Mouse (Mus musculus) erythroblast, embryonic 14.5 days (primary cell): ENCODE measurements around the gene Six2. TPM values are rescaled to one million over a fixed set of nuclear protein-coding genes. Genes with fewer than 3 reads are reported as not detected.

Experiments used
- H3K27me3 ChIP-seq: 2 replicates; pipeline ENCODE4 v1.6.1; 2012; ENCODE audit warnings: inconsistent platforms; ENCODE audit not compliant: control insufficient read depth
- H3K36me3 ChIP-seq: 2 replicates; pipeline ENCODE4 v1.6.1; 2012; ENCODE audit warnings: mild to moderate bottlenecking, inconsistent platforms; ENCODE audit not compliant: control insufficient read depth
- H3K4me1 ChIP-seq: 2 replicates; pipeline ENCODE4 v1.6.1; 2012; ENCODE audit warnings: inconsistent platforms; ENCODE audit not compliant: control insufficient read depth
- H3K4me3 ChIP-seq: replicated peaks from 2 replicates; pipeline ENCODE3; 2012; ENCODE audit warnings: moderate library complexity, mild to moderate bottlenecking, inconsistent platforms
- H3K9me3 ChIP-seq: 2 replicates; pipeline ENCODE4 v1.6.1; 2012; ENCODE audit warnings: low read length, inconsistent platforms, mixed read lengths; ENCODE audit not compliant: control insufficient read depth
- GATA1 ChIP-seq: IDR thresholded peaks from 2 replicates; pipeline ENCODE4 v1.6.1; 2012; ENCODE audit warnings: low read length, inconsistent platforms, mixed read lengths
- TAL1 ChIP-seq: IDR thresholded peaks from 3 replicates; pipeline ENCODE4 v1.6.1; 2012; ENCODE audit warnings: low read length, inconsistent platforms, mixed read lengths
- polyA plus RNA-seq: library from polyadenylated mRNA; stranded (reverse); fragments of >175 nt; gene quantifications from 2 replicates; pipeline ENCODE4 v1.2.3, GENCODE M21; 2012

Gene Six2
- polyA plus RNA-seq, 1 experiment = not detected

DNA sequence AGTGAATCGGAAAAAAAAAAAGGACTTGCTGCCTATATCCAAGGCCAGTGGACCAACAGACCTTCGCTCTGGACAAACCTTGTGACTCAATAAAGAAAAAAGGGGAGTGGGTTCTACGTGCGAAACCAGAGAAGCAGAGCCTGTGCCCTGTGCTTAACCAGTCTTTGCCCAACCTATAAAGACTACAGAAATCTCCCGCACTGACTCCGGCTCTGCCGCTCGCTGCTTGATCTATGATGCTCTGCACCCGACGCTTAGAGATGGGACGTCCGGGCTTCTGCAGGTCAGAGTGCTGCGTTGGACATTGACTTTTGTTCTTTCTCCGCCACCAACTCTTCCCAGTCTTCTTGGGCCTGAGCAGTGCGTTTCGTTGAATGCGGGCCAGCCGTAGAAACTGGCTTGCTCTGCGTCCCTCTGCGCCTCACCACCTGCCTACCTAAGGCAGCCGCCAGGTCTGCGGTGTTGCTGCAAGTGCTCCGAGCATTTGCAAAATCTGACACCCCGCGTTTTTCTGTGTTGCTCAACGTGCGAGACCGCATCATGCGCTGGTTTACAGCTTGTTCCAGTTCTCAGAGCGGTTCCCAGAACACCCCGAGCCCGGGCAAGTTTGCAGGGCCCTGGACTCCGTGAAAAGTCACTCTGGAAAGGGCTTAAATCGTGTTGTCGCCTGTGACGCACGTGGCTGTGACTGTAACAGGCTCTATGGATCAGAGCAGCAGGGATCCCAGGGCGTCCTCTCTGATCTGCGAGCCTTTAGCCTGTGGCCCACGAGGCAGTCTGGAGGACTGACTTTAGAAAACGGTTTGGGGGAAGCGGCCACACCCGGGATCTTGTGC, 3.8 kb upstream of the Six2 start:
- Histone ChIP-seq H3K4me3 (no peak overlapping the region), H3K36me3 (no peaks in the 10 kb centered on the region), H3K9me3 (peaks cover 10% of the 10 kb centered on the region; the same call in 1 of the 2 replicates), H3K27me3 (peaks cover 92% of the 10 kb centered on the region), H3K4me1 (no peaks in the 10 kb centered on the region)
- TF ChIP-seq TAL1 = no peak
- no peak for TF ChIP-seq GATA1

DNA sequence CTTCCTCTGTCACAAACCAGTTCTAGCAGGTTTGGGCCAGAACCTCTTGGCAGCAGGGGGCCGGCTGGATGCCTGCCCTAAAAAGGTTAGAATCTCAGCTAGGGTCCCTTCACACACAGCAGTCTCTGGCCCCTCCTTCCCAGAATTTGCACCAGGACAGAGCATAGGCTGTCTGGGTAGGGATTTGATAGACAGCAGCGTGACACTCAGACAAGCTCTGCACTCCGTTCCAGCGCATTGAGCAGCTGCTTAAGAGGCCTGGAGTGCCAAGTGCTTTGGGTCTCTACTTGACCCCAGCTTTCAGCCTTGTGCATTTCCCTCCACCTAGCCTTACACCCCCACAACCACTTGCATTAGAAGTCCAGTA, 2.9 kb upstream of the Six2 start:
- Histone ChIP-seq H3K27me3 (peaks cover 96% of the 10 kb centered on the region), H3K9me3 (peaks cover 10% of the 10 kb centered on the region; the same call in 1 of the 2 replicates), H3K4me3 (no peak overlapping the region), H3K36me3 (no peaks in the 10 kb centered on the region), H3K4me1 (no peaks in the 10 kb centered on the region)
- TF ChIP-seq TAL1 = no peak
- TF ChIP-seq GATA1 = no peak

- no peak overlapping the region for H3K4me3 ChIP-seq
- no peaks in the 10 kb centered on the region for H3K4me1 ChIP-seq
- TF ChIP-seq TAL1 (no peak), GATA1 (no peak)
- peaks cover 10% of the 10 kb centered on the region; the same call in 1 of the 2 replicates for H3K9me3 ChIP-seq
- H3K27me3 ChIP-seq = peaks cover 98% of the 10 kb centered on the region
- no peaks in the 10 kb centered on the region for H3K36me3 ChIP-seq
Measured at GRCm38 (mm10) chr17:85690323-85690968, 2.4 kb upstream of the Six2 start.

- peaks cover 13% of the 10 kb centered on the region; the same call in 1 of the 2 replicates for H3K9me3 ChIP-seq
- peaks cover 100% of the 10 kb centered on the region for H3K27me3 ChIP-seq
- no peaks in the 10 kb centered on the region for H3K4me1 ChIP-seq
- H3K36me3 ChIP-seq = no peaks in the 10 kb centered on the region
- TF ChIP-seq GATA1 = no peak
- TF ChIP-seq TAL1 = no peak
- no peak overlapping the region for H3K4me3 ChIP-seq
Measured at GRCm38 (mm10) chr17:85689807-85690319, 1.8 kb upstream of the Six2 start.

- Histone ChIP-seq H3K27me3 (peaks cover 100% of the 10 kb centered on the region), H3K36me3 (no peaks in the 10 kb centered on the region), H3K4me3 (no peak overlapping the region), H3K4me1 (no peaks in the 10 kb centered on the region), H3K9me3 (peaks cover 9% of the 10 kb centered on the region; the same call in 1 of the 2 replicates)
- no peak for TF ChIP-seq TAL1
- TF ChIP-seq GATA1 = no peak
Measured at GRCm38 (mm10) chr17:85688911-85689806, 1.1 kb upstream of the Six2 start.

- Histone ChIP-seq H3K4me1 (no peaks in the 10 kb centered on the region), H3K27me3 (peaks cover 100% of the 10 kb centered on the region), H3K9me3 (peaks cover 9% of the 10 kb centered on the region; the same call in 1 of the 2 replicates), H3K36me3 (no peaks in the 10 kb centered on the region), H3K4me3 (no peak overlapping the region)
- TF ChIP-seq GATA1 (no peak), TAL1 (no peak)
Measured at GRCm38 (mm10) chr17:85687421-85688235, 446 bp downstream of the Six2 start.

DNA sequence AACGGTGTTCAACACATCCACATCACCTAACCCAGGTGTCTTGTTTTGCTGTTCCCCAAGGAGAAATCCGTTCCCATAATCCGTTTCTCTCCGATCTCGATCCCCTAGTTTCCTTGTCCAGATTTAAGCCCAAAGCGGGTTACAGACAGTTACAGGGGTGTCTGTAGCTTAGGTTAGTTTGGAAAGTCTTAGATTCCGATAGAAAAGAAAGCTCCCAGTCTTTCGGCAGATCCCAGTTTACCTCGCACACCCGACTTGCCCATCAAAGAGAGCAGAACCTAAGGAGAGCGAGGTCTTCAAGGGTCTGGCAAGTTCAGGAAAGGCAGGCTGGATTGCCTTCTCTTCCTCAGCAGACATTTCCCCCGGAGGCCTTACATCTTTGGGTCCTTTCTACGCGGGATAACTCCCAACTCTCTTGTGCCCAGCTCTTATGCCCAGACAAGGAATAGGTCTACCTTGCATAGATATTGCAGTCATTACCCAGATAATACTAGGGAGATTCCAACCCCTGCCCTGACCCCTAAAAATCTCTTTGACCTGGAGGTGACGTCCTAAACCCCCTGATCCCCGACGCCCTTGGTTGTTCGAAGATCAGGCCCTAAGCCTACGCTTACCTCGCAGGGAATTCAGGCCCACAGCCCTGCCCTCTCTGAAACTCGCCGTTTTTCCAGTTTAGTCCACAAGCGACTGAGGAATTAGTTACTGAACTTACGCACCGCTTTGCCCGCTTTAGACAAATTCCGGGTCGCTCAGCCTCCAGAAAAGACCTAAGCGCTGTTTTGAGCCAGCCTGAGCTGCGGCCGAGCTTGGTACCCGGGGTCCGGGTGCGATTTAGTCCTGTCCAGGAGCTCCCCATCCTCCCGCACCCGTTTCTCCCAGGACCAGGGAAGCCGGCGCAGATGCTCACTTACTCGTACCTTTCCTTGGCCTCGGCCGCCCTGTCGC, 1.3 kb downstream of the Six2 start:
- Histone ChIP-seq H3K9me3 (peaks cover 9% of the 10 kb centered on the region; the same call in 1 of the 2 replicates), H3K36me3 (no peaks in the 10 kb centered on the region), H3K4me3 (no peak overlapping the region), H3K4me1 (no peaks in the 10 kb centered on the region), H3K27me3 (peaks cover 100% of the 10 kb centered on the region)
- TF ChIP-seq TAL1 = no peak
- no peak for TF ChIP-seq GATA1
